8 mouse cellular contexts compared by ENCODE assay signal in the genomic region with DNA sequence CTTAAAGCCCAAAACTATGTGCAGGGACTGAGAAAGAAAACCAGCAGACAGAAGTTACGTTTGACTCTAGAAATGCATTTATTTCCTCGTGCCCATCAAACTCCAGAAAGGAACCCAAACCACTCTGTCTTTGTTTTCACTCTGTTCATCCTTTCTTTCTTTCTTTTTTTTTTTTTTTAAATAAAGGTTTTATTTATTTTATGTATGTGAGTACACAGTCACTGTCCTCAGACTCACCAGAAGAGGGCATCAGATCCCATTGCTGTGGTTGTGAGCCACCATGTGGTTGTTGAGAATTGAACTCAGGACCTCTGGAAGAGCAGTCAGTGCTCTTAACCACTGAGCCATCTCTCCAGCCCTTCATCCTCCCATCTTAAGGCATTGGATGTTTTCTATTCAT. TPM values are rescaled to one million over a fixed set of nuclear protein-coding genes. Genes with fewer than 3 reads are reported as not detected.
DNase-seq lines count a peak whose midpoint lies in the region; ATAC-seq and TF ChIP-seq lines count a peak whose summit lies in the region.
"Not testable (repeated sequence)": the region's sequence is repeated elsewhere in the genome, so short reads cannot be mapped to it uniquely, and the experiment has no call there.

No protein-coding gene starts in this region.

- intact Hi-C loops in heart, adult 2 months (cut with DNase I): loop anchor here (5.0 to 10.0 kb wide), 2 partner anchors 337 to 390 kb away; partner anchors contain the start of gene Ttc7b

- TF ChIP-seq EP300 in heart, adult 2 months (IDR thresholded peaks at IDR 0.05; ENCODE audit: insufficient read depth, low read depth, low read length); liver, postnatal 0 days (IDR thresholded peaks at IDR 0.05; ENCODE audit: low read depth): not testable (repeated sequence)

- H3K27ac ChIP-seq in heart, adult 2 months; kidney, postnatal 0 days; liver, postnatal 0 days (ENCODE audit: low read depth); midbrain, postnatal 0 days (ENCODE audit: low read depth, low read length): not testable (repeated sequence)

- peaks cover 52% of the 10 kb centered on the region for H3K4me1 ChIP-seq in E14TG2a.4 (replicated peaks; ENCODE audit: low read depth, low read length)
- not testable (repeated sequence) for H3K4me1 ChIP-seq in heart, adult 2 months (ENCODE audit: control insufficient read depth, insufficient read depth, low read length); kidney, postnatal 0 days (replicated peaks; ENCODE audit: insufficient read depth, low read length); midbrain, postnatal 0 days (ENCODE audit: insufficient read depth, low read length)
- H3K4me1 ChIP-seq in liver, postnatal 0 days (ENCODE audit: insufficient read depth): peaks cover 16% of the 10 kb centered on the region

- in situ Hi-C loops in Patski (cut with MboI; ENCODE audit: low pct_unique_long_range_greater_than_20kb): not testable (repeated sequence)

- not testable (repeated sequence) for H3K4me2 ChIP-seq in kidney, postnatal 0 days (ENCODE audit: low read length); liver, postnatal 0 days (ENCODE audit: low read depth, low read length); midbrain, postnatal 0 days (ENCODE audit: low read depth, low read length, poor library complexity, severe bottlenecking)

- not testable (repeated sequence) for H3K9ac ChIP-seq in heart, adult 2 months (ENCODE audit: low read depth, low read length); kidney, postnatal 0 days (ENCODE audit: low read depth, low read length); liver, postnatal 0 days (replicated peaks); midbrain, postnatal 0 days (replicated peaks; ENCODE audit: low read length, poor library complexity, severe bottlenecking)

- H3K79me2 ChIP-seq in heart, adult 2 months (replicated peaks; ENCODE audit: control insufficient read depth, insufficient read depth, low read length): not testable (repeated sequence)

- TF ChIP-seq POLR2A in heart, adult 2 months (IDR thresholded peaks at IDR 0.05; ENCODE audit: insufficient read depth, low read depth, low read length): not testable (repeated sequence)

- H3K4me3 ChIP-seq in E14TG2a.4 (replicated peaks; ENCODE audit: low read length); heart, adult 2 months; kidney, postnatal 0 days (replicated peaks; ENCODE audit: low read depth, low read length); liver, postnatal 0 days (ENCODE audit: low read depth, low read length); midbrain, postnatal 0 days (ENCODE audit: low read depth, low read length): not testable (repeated sequence)

- not testable (repeated sequence) for H3K9me3 ChIP-seq in E14TG2a.4 (ENCODE audit: low read length); kidney, postnatal 0 days (replicated peaks; ENCODE audit: low read length); liver, postnatal 0 days (ENCODE audit: low read length); midbrain, postnatal 0 days (ENCODE audit: low read length)

- not testable (repeated sequence) for H3K27me3 ChIP-seq in E14TG2a.4 (ENCODE audit: insufficient read depth, low read length); Patski; heart, adult 2 months (ENCODE audit: control insufficient read depth, insufficient read depth, low read length); kidney, postnatal 0 days (ENCODE audit: insufficient read depth, low read length); liver, postnatal 0 days (ENCODE audit: insufficient read depth, low read length); midbrain, postnatal 0 days (ENCODE audit: insufficient read depth, low read length)

- H3K36me3 ChIP-seq in E14TG2a.4 (ENCODE audit: insufficient read depth, low read length); heart, adult 2 months (ENCODE audit: control insufficient read depth, insufficient read depth, low read length); kidney, postnatal 0 days (ENCODE audit: insufficient read depth, low read length); liver, postnatal 0 days (replicated peaks; ENCODE audit: insufficient read depth, low read length); midbrain, postnatal 0 days (ENCODE audit: insufficient read depth, low read length): not testable (repeated sequence)

- DNase-seq in 416B (ENCODE audit: low read depth): peak; percentile 48
- not testable (repeated sequence) for DNase-seq in Patski (ENCODE audit: low read depth, low spot score); heart, adult 2 months; kidney, postnatal 0 days (ENCODE audit: low spot score); liver, postnatal 0 days; midbrain, postnatal 0 days (ENCODE audit: low spot score)
- peak; percentile 19 for DNase-seq in thymus, postnatal 25 days

- POLR2A ChIA-PET in Patski (lab: Charles Lee): not testable (repeated sequence)

- CTCF ChIA-PET in Patski (lab: Charles Lee): not testable (repeated sequence)

- TF ChIP-seq CTCF in E14TG2a.4 (conservative IDR thresholded peaks at IDR 0.05; ENCODE audit: low read length): peak; percentile 14; the same call in 1 of the 2 replicates
- peak; percentile 33 for TF ChIP-seq CTCF in Patski (IDR thresholded peaks at IDR 0.05)
- TF ChIP-seq CTCF in heart, adult 2 months (IDR thresholded peaks at IDR 0.05): peak; percentile 62
- peak; percentile 39 for TF ChIP-seq CTCF in kidney, postnatal 0 days (IDR thresholded peaks at IDR 0.05; ENCODE audit: low read depth)
- TF ChIP-seq CTCF in liver, postnatal 0 days (IDR thresholded peaks at IDR 0.05; ENCODE audit: low read depth): peak; percentile 41
- peak; percentile 50 for TF ChIP-seq CTCF in midbrain, postnatal 0 days (IDR thresholded peaks at IDR 0.05)

- 88% methylated on average over 2 of the region's 2 CpGs for WGBS in heart, adult 2 months
- WGBS in kidney, postnatal 0 days: 87% methylated on average over 2 of the region's 2 CpGs
- 87% methylated on average over 2 of the region's 2 CpGs for WGBS in liver, postnatal 0 days (ENCODE audit: insufficient replicate concordance)
- WGBS in midbrain, postnatal 0 days: 86% methylated on average over 2 of the region's 2 CpGs

- not testable (repeated sequence) for ATAC-seq in Patski; kidney, postnatal 0 days (replicated peaks; ENCODE audit: low FRiP score, low read depth); liver, postnatal 0 days; midbrain, postnatal 0 days (ENCODE audit: low FRiP score)

RNA-seq across cellular contexts. Expression of gene Calm1, which starts 14.3 kb away (rescaled TPM):
- 442 TPM for polyA plus RNA-seq in Patski (2021)
- total RNA-seq in heart, adult 2 months (2021): 100 to 1,000 TPM; 224 to 240 TPM
- polyA plus RNA-seq in heart, adult 2 months (2012; rRNA removed): 99.2 and 105 TPM in 2 replicates
- 1,372 and 1,376 TPM in 2 replicates for polyA plus RNA-seq in kidney, postnatal 0 days (2015; fragmentation: Nextera tagmentation; extraction: Ambion mirVana)
- polyA plus RNA-seq in liver, postnatal 0 days (2015; fragmentation: Nextera tagmentation; extraction: Ambion mirVana): 454 and 482 TPM in 2 replicates
- 1,086 and 1,419 TPM in 2 replicates for total RNA-seq in midbrain, postnatal 0 days (2014; rRNA removed)
- polyA plus RNA-seq in midbrain, postnatal 0 days (2015; fragmentation: Nextera tagmentation; extraction: Ambion mirVana): 4,369 and 4,581 TPM in 2 replicates

RNA-seq across cellular contexts. Expression of gene Nrde2, which starts 25.5 kb away (rescaled TPM):
- polyA plus RNA-seq in Patski (2021): 13.5 TPM
- 10 to 100 TPM in 1 of 2 experiments, 1 to 10 TPM in 1; 7.9 to 11.0 TPM for total RNA-seq in heart, adult 2 months (2021)
- polyA plus RNA-seq in heart, adult 2 months (2012; rRNA removed): 5.1 and 6.9 TPM in 2 replicates
- 17.2 and 18.6 TPM in 2 replicates for polyA plus RNA-seq in kidney, postnatal 0 days (2015; fragmentation: Nextera tagmentation; extraction: Ambion mirVana)
- polyA plus RNA-seq in liver, postnatal 0 days (2015; fragmentation: Nextera tagmentation; extraction: Ambion mirVana): 3.5 and 4.7 TPM in 2 replicates
- 13.9 and 23.4 TPM in 2 replicates for total RNA-seq in midbrain, postnatal 0 days (2014; rRNA removed)
- 12.9 and 13.1 TPM in 2 replicates for polyA plus RNA-seq in midbrain, postnatal 0 days (2015; fragmentation: Nextera tagmentation; extraction: Ambion mirVana)
